Mouse (Mus musculus): ENCODE results near the gene Glrx5.

DNA sequence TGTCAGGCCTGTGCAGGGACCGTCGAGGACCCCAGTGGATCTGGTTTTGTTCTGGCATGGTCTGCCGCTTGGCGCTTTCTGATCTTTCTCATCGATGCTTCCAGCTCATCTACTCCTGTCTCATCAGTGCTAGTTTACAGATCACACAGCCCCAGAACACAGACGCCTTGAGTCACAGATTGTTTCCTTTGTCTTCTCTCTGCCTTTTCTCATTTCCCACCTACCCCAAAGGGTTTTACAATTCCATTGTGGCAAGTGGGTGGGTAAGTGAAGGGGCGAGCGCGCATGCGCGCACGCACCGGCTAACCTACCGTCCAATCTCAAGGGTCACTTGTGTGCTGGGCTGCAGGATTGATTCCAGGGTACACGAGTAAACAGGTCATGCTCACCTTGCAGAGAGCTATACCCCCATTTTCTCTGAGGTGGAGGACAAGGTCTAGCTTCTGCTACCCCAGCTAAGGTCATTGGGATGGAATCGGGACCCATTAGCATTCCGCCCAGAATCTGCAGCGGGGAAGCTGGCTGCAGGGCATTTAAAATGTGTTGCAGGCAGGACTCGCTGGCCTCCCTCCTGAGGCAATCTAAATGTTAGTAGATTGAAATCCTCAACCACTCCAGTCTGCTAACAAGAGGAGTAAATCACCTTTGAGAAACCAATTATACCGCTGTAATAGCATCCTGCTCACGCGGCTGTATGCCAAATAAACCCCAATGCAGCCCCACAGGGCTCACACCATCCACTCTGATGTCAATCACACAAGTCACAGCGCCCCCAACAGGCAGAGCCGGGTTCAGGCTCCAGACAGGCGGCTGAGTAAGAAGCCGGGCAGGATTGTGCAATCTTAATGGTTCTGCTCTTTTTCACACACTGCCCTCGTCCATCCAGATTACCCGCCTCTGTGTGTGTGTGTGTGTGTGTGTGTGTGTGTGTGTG lies 31.0 kb downstream of the Glrx5 start:
- TF ChIP-seq CTCF (IDR thresholded peaks at IDR 0.05; ENCODE audit: low read depth, low read length) (no peak), POLR2AphosphoS5 (IDR thresholded peaks at IDR 0.05; ENCODE audit: insufficient replicate concordance, low read depth, low read length) (no peak), TAL1 (conservative IDR thresholded peaks at IDR 0.05; ENCODE audit: low read depth, low read length) (no peak), GATA1 (IDR thresholded peaks at IDR 0.05; ENCODE audit: borderline replicate concordance, low read length) (no peak), GATA2 (IDR thresholded peaks at IDR 0.05; ENCODE audit: borderline replicate concordance, low read depth, low read length) (no peak)

All from G1E (cell line).